Mouse (Mus musculus) heart, postnatal 36 days (tissue): ENCODE measurements at regions not wholly inside any gene's neighbourhood (a gene's known extent, or its start where the extent isn't known, plus 50 kb on each side); places are given as distances from the start of the nearest gene placed in this dataset.

Experiments
- DNase-seq, 2 experiments: peaks; one replicate each; pipeline ENCODE4 v3.0.0; 2021 to 2022
- intact Hi-C: fragments of 180-260 bp; cut with DNase I; formaldehyde crosslinking; loops from one replicate; pipeline ENCODE4 v1.15.1; 2025

DNA sequence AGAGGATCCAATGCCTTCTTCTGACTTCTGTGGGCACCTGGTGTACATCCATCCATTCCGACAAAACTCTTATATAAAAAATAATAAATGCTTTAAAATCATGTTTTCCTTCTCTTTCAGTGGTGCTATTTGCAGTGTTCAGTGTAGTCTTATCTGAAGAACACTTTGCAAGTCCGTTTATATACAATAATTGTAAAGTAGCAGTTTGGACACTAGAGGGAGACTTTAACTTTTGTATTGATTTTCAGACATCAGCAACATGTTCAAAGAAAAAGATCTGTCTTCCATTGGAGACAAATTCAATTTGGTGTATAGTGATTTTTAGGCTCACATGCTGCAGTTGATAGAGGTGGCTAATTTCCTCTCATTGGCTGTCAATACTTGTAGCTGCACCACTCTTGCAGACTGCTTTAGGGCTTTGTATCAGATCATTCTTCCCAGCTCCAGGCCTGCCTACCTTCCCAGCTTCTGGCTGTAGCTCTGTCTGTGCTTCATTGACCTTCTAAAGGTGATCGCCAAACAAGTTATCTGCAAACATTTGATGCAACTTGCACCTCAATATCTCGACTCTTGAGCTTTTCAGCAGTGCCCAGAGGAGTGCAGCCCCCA lies 74.8 kb upstream of the Sult1c1 start:
- intact Hi-C loops: loop anchor here (5.0 kb wide), 1 partner anchor 277 kb away; no protein-coding TSS in a partner anchor

DNA sequence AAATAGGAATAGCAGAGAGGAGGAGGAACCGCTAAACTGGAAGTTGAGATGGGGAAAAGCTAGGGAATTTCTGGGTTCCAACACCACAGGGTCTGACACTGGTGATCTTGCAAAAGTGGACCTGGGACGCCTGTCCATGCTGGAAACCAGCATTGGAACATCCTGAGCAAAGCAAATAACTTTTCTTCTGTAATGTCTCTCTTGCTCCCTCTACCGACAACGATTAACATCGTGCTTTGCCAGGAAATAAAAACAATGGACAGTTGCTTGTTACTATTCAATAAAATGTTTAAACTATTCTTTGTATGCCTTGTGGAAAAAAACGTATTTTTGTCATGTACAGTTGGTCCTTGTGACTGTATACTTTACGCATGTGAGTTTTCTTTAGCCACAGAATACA lies 70.8 kb upstream of the Sult1c1 start:
- DNase-seq: no peak
- intact Hi-C loops: no loop called here

More for the DNA sequence above, 74.8 kb upstream of the Sult1c1 start:
- no peak for DNase-seq
